Mouse (Mus musculus) myocyte (in vitro differentiated cells): ENCODE measurements around the gene Usp18.

Source experiments
- MAX ChIP-seq: IDR thresholded peaks from one replicate; pipeline ENCODE4 v1.6.1; 2011; ENCODE audit warnings: low read depth, mild to moderate bottlenecking, control low read depth
- MYOG ChIP-seq, 3 experiments: IDR thresholded peaks; one replicate each; pipeline ENCODE4 v1.6.1; 2011; ENCODE audit warnings: control low read depth in 2 of 3, low read depth in 2 of 3, mild to moderate bottlenecking in 2 of 3; ENCODE audit not compliant: insufficient read length in 2 of 3, control insufficient read depth in 1 of 3, insufficient read depth in 1 of 3
- POLR2A ChIP-seq: IDR thresholded peaks from one replicate; pipeline ENCODE4 v1.6.1; 2011; ENCODE audit warnings: low read depth, mild to moderate bottlenecking, control low read depth, moderate library complexity; ENCODE audit not compliant: insufficient read length
- POLR2AphosphoS2 ChIP-seq: IDR thresholded peaks from one replicate; pipeline ENCODE4 v1.6.1; 2011; ENCODE audit warnings: low read depth, control low read depth; ENCODE audit not compliant: insufficient read length
- REST ChIP-seq: IDR thresholded peaks from one replicate; pipeline ENCODE4 v1.6.1; 2011; ENCODE audit warnings: mild to moderate bottlenecking, control low read depth, moderate library complexity; ENCODE audit not compliant: insufficient read depth, insufficient read length
- SRF ChIP-seq: IDR thresholded peaks from one replicate; pipeline ENCODE4 v1.6.1; 2011; ENCODE audit warnings: low read depth; ENCODE audit not compliant: control insufficient read depth, insufficient read length
- TCF12 ChIP-seq: IDR thresholded peaks from one replicate; pipeline ENCODE4 v1.6.1; 2011; ENCODE audit warnings: mild to moderate bottlenecking, control low read depth; ENCODE audit not compliant: poor library complexity, insufficient read depth, severe bottlenecking
- TCF3 ChIP-seq: IDR thresholded peaks from one replicate; pipeline ENCODE4 v1.6.1; 2011; ENCODE audit warnings: low read depth, control low read depth; ENCODE audit not compliant: insufficient read length
- USF1 ChIP-seq: IDR thresholded peaks from one replicate; pipeline ENCODE4 v1.6.1; 2011; ENCODE audit warnings: low read depth, mild to moderate bottlenecking, control low read depth, moderate library complexity

- TF ChIP-seq REST: no peak
- TF ChIP-seq POLR2A: no peak
- TF ChIP-seq MAX: no peak
- no peak for TF ChIP-seq TCF12
- TF ChIP-seq SRF: no peak
- TF ChIP-seq TCF3: no peak
- no peak for TF ChIP-seq USF1
- no peak for TF ChIP-seq MYOG (IDR thresholded peaks at IDR 0.05; ENCODE audit: control insufficient read depth in 1 of 3, insufficient read depth in 1 of 3, insufficient read length in 2 of 3, low read depth in 2 of 3)
- TF ChIP-seq POLR2AphosphoS2: no peak
Observed at GRCm38 (mm10) chr6:121246037-121246361, 293 bp downstream of the Usp18 start.
